Mouse (Mus musculus) hindbrain, embryonic 14.5 days (tissue): Measurements from ENCODE around the gene A830031A19Rik. TPM values are rescaled to one million over a fixed set of nuclear protein-coding genes. Genes with fewer than 3 reads are reported as not detected.
A peak's percentile ranks its signal among the peaks of the same experiment; 100 is the strongest.

Experiments used
- ATAC-seq: fragments of 200-750 bp; cut with Nextera tagmentation; 2 replicates; pipeline ENCODE4 v1.8.0; 2017; ENCODE audit warnings: moderate number of reproducible peaks, mild to moderate bottlenecking, moderate TSS enrichment, moderate library complexity; ENCODE audit not compliant: low FRiP score
- DNase-seq: peaks from one replicate; pipeline ENCODE4 v3.0.0-alpha.2; 2015; ENCODE audit warnings: low spot score
- H3K27ac ChIP-seq: fragments of 300-500 bp; sonication (generic); 2 replicates; pipeline ENCODE4 v1.5.1; 2014; ENCODE audit warnings: mild to moderate bottlenecking, moderate library complexity
- H3K27me3 ChIP-seq: fragments of 300-500 bp; sonication (generic); 2 replicates; pipeline ENCODE4 v1.6.1; 2014; ENCODE audit warnings: mild to moderate bottlenecking, low read length, mixed read lengths; ENCODE audit not compliant: control insufficient read depth, insufficient read depth
- H3K36me3 ChIP-seq: fragments of 300-500 bp; sonication (generic); replicated peaks from 2 replicates; pipeline ENCODE4 v1.6.1; 2014; ENCODE audit not compliant: control insufficient read depth, insufficient read depth
- H3K4me1 ChIP-seq: fragments of 300-500 bp; sonication (generic); replicated peaks from 2 replicates; pipeline ENCODE4 v1.6.1; 2014; ENCODE audit warnings: antibody characterized with exemption, low read length, mixed read lengths; ENCODE audit not compliant: control insufficient read depth, insufficient read depth
- H3K4me2 ChIP-seq: fragments of 300-500 bp; sonication (generic); replicated peaks from 2 replicates; pipeline ENCODE4 v1.6.1; 2014; ENCODE audit warnings: mild to moderate bottlenecking, moderate library complexity
- H3K4me3 ChIP-seq: fragments of 300-500 bp; sonication (generic); replicated peaks from 2 replicates; pipeline ENCODE4 v1.5.1; 2014; ENCODE audit warnings: mild to moderate bottlenecking, low read length
- H3K9ac ChIP-seq: fragments of 300-500 bp; sonication (generic); 2 replicates; pipeline ENCODE4 v1.6.1; 2014
- H3K9me3 ChIP-seq: fragments of 300-500 bp; sonication (generic); 2 replicates; pipeline ENCODE4 v1.6.1; 2016; ENCODE audit warnings: low read length; ENCODE audit not compliant: control insufficient read depth
- WGBS: fragments of 180-500 bp; shearing (Covaris S2); extraction: QIAGEN DNeasy Blood & Tissue Kit; methylation state at CpG from one replicate; pipeline ENCODE4 v1.1.7; 2014; 5-methylcytosine and 5-hydroxymethylcytosine counted together
- polyA plus RNA-seq: library from polyadenylated mRNA; unstranded; fragments of >200 nt; fragmentation: Nextera tagmentation; extraction: Ambion mirVana; gene quantifications from 2 replicates; pipeline ENCODE4 v1.2.1, GENCODE M21; 2014

A830031A19Rik gene
- polyA plus RNA-seq, 1 experiment from 2014 or later, result not detected

DNA sequence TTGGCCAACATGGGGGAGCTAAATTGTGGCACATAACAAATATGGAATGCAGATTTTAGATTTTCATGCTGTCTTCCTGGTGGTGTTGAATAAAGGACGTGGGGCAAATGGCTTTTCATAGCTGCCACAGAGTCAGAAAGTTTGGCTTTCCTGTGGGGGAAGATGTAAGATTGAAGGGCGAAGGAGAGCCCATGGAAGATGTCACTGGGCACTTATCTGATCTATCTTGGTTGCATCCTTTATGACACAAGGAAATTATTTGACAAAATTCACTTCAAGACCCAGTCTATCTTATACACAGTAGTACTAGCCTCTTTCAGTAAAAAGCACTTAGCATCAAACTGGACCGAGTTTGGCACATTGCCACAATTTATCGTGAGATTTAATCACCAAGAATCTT, 15.6 kb upstream of the A830031A19Rik start:
- 63% methylated on average over 4 of the region's 4 CpGs for WGBS
- H3K4me2 ChIP-seq, result peak overlapping the region; percentile 100
- H3K27me3 ChIP-seq, result no peaks in the 10 kb centered on the region
- H3K4me1 ChIP-seq, result peaks cover 87% of the 10 kb centered on the region
- 0 out of 2 replicates have a peak overlapping the region, but pooled peaks have one; percentile 8 for H3K9ac ChIP-seq
- H3K9me3 ChIP-seq, result no peaks in the 10 kb centered on the region
- peak overlapping the region; percentile 18 for H3K27ac ChIP-seq
- peaks cover 45% of the 10 kb centered on the region for H3K36me3 ChIP-seq
- no peak overlapping the region for H3K4me3 ChIP-seq
- ATAC-seq, result no peak
- DNase-seq, result no peak

DNA sequence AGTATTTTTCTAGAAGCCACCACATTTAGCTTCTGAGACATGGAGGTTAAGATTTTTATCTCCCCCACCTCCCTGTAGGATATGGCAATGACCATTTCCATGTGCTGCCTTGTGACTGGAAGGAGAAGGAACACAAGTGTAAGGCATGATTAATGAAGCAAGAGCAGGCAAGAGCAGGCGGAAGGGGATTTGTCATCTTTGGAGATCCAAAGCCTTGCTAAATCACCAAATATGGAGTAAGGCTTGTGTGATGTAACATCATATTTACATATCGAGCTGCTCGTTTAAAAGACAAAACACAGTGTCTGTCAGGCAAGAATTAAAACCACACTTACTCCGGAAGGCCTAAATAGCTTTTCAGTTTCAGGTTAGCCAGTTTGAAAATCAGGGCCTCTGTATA, 12.2 kb upstream of the A830031A19Rik start:
- Histone ChIP-seq H3K27ac (peak overlapping the region; percentile 99), H3K4me1 (peaks cover 78% of the 10 kb centered on the region), H3K4me3 (peak overlapping the region; percentile 27; the same call in 1 of the 2 replicates), H3K4me2 (peak overlapping the region; percentile 100), H3K36me3 (peaks cover 49% of the 10 kb centered on the region), H3K27me3 (no peaks in the 10 kb centered on the region), H3K9ac (peak overlapping the region; percentile 98), H3K9me3 (no peaks in the 10 kb centered on the region)
- DNase-seq (no peak), ATAC-seq (no peak)
- 62% methylated on average over 4 of the region's 4 CpGs for WGBS

DNA sequence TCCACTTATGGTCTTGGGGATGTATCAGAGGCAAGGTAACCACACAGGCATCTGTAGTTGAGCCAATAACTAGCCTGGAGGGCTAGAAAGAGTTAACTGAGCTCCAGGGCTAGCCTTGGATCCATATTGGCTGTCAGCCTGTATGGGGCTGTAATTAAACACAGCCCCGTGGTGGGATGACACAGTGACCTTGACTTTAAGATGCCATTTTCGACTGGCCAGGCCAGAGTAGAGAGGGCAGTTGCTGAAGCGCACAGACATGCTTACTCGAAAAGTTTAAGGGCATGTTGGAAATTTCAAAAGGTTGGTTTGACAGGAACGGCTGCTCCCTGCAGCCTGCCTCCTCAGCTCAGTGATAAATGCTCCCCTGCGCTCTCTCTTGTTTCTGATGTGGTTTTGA, 11.1 kb upstream of the A830031A19Rik start:
- Histone ChIP-seq H3K4me3 (peak overlapping the region; percentile 27), H3K27me3 (no peaks in the 10 kb centered on the region), H3K4me2 (peak overlapping the region; percentile 100), H3K27ac (peak overlapping the region; percentile 99), H3K9me3 (no peaks in the 10 kb centered on the region), H3K4me1 (peaks cover 72% of the 10 kb centered on the region), H3K9ac (peak overlapping the region; percentile 98), H3K36me3 (peaks cover 49% of the 10 kb centered on the region)
- no peak for ATAC-seq
- DNase-seq, result no peak
- 46% methylated on average over 6 of the region's 6 CpGs for WGBS

DNA sequence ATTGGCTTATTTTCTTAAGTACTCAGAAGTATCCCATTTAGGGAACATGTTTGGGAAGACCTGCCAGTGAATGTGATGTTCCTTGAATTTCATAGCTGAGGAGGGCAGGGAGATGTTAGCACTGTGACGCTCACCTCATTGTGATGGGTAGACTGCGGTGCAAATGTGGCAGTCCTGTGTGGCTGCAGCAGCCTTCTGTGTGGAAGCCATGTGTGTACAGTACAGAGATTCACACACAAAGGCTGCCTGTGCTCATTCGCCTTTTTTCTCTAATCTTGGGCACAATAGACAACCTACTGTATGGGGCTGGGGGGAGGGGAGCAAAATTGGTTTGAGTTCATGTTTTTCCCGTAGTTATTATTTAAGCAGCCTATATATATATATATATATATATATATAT, 9.7 kb upstream of the A830031A19Rik start:
- Histone ChIP-seq H3K4me2 (peak overlapping the region; percentile 100), H3K4me1 (peaks cover 58% of the 10 kb centered on the region), H3K36me3 (peaks cover 43% of the 10 kb centered on the region), H3K9ac (peak overlapping the region; percentile 98), H3K27ac (peak overlapping the region; percentile 99), H3K27me3 (no peaks in the 10 kb centered on the region), H3K4me3 (peak overlapping the region; percentile 87), H3K9me3 (no peaks in the 10 kb centered on the region)
- DNase-seq, result no peak
- no peak for ATAC-seq
- WGBS, result 34% methylated on average over 4 of the region's 4 CpGs

DNA sequence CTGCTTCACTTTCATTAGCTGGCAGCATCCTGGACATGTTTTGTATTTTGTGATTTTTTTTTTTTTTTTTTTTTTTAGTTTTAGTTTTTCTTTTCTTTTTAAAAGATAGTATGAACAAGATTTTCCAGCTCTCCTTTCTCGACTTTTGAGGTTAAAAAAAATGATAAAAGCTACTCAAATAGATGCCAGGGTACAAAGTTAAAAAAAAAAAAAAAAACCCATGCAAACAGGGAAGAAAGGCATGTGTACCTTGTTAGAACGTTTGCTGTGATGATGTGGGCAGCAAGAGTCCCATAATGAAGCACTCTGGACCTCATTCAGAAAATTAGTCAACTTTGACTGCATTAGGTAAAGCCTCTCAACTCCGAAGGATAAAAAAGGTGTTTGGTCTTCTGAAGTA, 9.2 kb upstream of the A830031A19Rik start:
- DNase-seq (no peak), ATAC-seq (no peak)
- Histone ChIP-seq H3K36me3 (peaks cover 38% of the 10 kb centered on the region), H3K9ac (peak overlapping the region; percentile 98), H3K4me1 (peaks cover 53% of the 10 kb centered on the region), H3K4me2 (peak overlapping the region; percentile 100), H3K27me3 (no peaks in the 10 kb centered on the region), H3K27ac (peak overlapping the region; percentile 99), H3K9me3 (no peaks in the 10 kb centered on the region), H3K4me3 (peak overlapping the region; percentile 87)
- WGBS, result 43% methylated on average over 3 of the region's 3 CpGs

DNA sequence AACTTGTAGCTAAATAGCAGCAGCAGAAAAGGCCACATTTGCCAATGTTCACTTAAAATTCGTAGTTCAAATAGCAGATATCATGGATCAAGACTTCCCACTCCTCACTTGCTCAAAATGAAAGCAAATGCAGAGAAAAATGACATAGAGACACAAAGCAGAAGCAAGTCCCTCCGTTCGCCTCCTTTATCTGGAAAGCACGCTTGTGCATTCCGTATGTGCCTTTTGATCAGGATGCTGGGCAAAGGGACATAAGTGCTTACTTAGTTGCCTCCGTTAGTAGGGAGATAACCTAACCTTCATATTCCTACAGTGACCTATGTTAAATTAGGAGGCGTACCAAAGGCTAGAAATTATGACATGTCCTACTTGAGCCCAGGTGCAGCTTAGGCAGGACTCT, 8.6 kb upstream of the A830031A19Rik start:
- peak overlapping the region; percentile 100 for H3K4me2 ChIP-seq
- DNase-seq, result no peak
- peak overlapping the region; percentile 99 for H3K27ac ChIP-seq
- peak overlapping the region; percentile 87 for H3K4me3 ChIP-seq
- ATAC-seq, result no peak
- H3K36me3 ChIP-seq, result peaks cover 33% of the 10 kb centered on the region
- 37% methylated on average over 7 of the region's 7 CpGs for WGBS
- no peaks in the 10 kb centered on the region for H3K9me3 ChIP-seq
- H3K27me3 ChIP-seq, result no peaks in the 10 kb centered on the region
- peaks cover 47% of the 10 kb centered on the region for H3K4me1 ChIP-seq
- H3K9ac ChIP-seq, result peak overlapping the region; percentile 98

DNA sequence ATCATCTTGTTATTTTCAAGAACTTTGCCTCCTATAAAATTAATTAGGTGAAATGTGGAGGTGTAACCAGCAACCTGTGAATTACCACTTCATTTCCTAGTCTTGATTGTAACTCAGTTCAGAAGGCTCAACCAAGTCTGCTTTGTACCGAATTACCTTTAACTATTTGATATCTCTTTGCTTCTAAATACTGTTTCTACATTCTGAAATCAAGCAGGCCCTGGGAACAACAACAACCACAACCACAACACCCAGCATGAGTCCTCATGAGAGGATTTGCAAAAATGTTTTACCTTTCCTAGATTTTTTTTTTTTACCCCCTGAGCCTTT, 8.2 kb upstream of the A830031A19Rik start:
- Histone ChIP-seq H3K27me3 (no peaks in the 10 kb centered on the region), H3K9ac (peak overlapping the region; percentile 98), H3K4me3 (peak overlapping the region; percentile 87), H3K9me3 (no peaks in the 10 kb centered on the region), H3K4me1 (peaks cover 44% of the 10 kb centered on the region), H3K36me3 (peaks cover 30% of the 10 kb centered on the region), H3K4me2 (peak overlapping the region; percentile 100), H3K27ac (peak overlapping the region; percentile 99)
- 44% methylated on average over 1 of the region's 1 CpGs for WGBS
- no peak for ATAC-seq
- DNase-seq, result no peak

DNA sequence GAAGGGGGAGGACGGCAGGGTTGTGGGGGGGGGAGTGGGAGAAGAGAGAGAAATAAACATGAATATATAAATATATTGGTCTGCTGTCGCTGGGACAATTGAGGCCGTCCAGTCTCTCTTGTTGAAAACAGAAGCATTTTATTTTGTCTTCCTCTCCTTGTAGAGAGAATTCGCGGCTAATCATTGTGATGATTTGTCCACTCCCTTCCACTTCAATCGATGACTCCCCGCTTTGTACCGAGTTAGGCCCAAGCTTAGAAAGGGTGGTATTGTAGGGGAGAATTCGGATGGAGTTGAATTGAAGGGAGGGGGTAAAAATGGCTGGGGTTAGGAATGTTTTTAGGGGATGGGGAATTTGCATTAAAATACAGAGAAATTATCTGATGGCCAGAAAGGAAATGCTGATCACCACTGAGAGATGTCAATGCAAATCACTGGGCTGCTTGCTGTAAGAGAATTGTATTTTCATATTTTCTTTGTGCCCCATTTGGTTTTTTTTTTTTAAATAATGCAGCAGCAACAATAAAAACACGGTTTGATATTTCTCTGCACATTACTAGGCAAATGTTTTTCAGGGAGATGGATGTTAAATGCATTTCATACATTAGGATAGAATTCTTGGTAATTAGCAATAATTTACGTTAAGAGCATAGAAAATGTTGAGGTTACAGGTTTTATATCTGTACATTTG, 7.7 kb upstream of the A830031A19Rik start:
- H3K27ac ChIP-seq, result peak overlapping the region; percentile 99
- peaks cover 25% of the 10 kb centered on the region for H3K36me3 ChIP-seq
- peak overlapping the region; percentile 87 for H3K4me3 ChIP-seq
- no peak for DNase-seq
- ATAC-seq, result no peak
- no peaks in the 10 kb centered on the region for H3K27me3 ChIP-seq
- WGBS, result 10% methylated on average over 11 of the region's 11 CpGs
- peaks cover 39% of the 10 kb centered on the region for H3K4me1 ChIP-seq
- peak overlapping the region; percentile 98 for H3K9ac ChIP-seq
- peak overlapping the region; percentile 100 for H3K4me2 ChIP-seq
- no peaks in the 10 kb centered on the region for H3K9me3 ChIP-seq

DNA sequence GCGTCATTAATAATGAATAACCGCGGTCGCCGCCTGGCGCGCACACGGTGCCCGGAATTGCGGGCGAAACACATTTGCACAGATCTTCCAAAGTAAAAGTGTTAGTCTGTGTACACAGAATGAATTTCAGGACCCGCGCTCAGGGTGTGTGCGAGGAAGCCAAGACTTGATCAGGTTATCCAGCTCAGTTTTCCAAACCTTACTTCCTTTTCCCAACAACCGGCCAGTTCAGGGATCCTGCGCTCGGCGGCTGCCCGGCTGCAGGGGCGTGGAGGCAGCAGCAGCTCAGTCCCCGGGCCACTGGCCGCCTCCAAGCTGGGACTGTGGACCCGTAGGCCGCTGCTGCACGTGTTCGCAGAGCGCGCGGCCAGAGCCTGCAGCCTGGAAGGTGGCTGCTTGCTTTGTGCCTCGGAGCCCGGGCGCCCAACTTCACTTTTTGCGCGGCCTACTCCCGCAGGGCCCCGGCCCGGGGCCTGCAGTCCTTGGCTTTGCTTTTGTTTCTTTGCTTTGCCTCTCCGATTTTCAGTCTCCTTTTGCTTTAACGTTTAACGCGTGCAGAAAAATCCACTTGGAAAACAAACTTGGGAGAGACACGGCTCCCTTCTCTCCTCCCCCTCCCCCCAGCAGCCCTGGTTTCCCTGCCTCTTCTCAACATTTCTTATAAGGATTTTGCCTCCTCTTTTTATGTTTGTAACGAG, 7.0 kb upstream of the A830031A19Rik start:
- DNase-seq (no peak), ATAC-seq (peak; percentile 15; the same call in 1 of the 2 replicates)
- Histone ChIP-seq H3K4me2 (peak overlapping the region; percentile 100), H3K27ac (peak overlapping the region; percentile 99), H3K36me3 (peaks cover 18% of the 10 kb centered on the region), H3K9ac (peak overlapping the region; percentile 98), H3K27me3 (no peaks in the 10 kb centered on the region), H3K4me1 (peaks cover 32% of the 10 kb centered on the region), H3K9me3 (no peaks in the 10 kb centered on the region), H3K4me3 (peak overlapping the region; percentile 87)
- WGBS, result under 1% methylated on average over 43 of the region's 43 CpGs
